Mouse (Mus musculus): ENCODE results near the gene Knstrn.

Gene Knstrn

GRCm38 (mm10) chr2:118861454-118862339 is 47.9 kb downstream of the Knstrn start, which contains the start of gene Ivd:
Gene Ivd, plus strand, starts transcription at chr2:118861954.
- under 1% methylated on average over 34 of the region's 34 CpGs for WGBS

GRCm38 (mm10) chr2:118862340-118862675 is 48.5 kb downstream of the Knstrn start:
- WGBS, result 50% methylated on average over 3 of the region's 3 CpGs

- 77% methylated on average over 3 of the region's 3 CpGs for WGBS
Observed at GRCm38 (mm10) chr2:118870601-118871000, 56.8 kb downstream of the Knstrn start.

GRCm38 (mm10) chr2:118871032-118871431 is 57.2 kb downstream of the Knstrn start:
- 27% methylated on average over 1 of the region's 1 CpGs for WGBS

GRCm38 (mm10) chr2:118873018-118873417 is 59.2 kb downstream of the Knstrn start:
- WGBS, result 95% methylated on average over 5 of the region's 5 CpGs

GRCm38 (mm10) chr2:118873890-118874430 is 60.2 kb downstream of the Knstrn start:
- WGBS, result 90% methylated on average over 6 of the region's 6 CpGs

- 90% methylated on average over 8 of the region's 8 CpGs for WGBS
Observed at GRCm38 (mm10) chr2:118875316-118875715, 61.5 kb downstream of the Knstrn start.

- 94% methylated on average over 9 of the region's 9 CpGs for WGBS
Observed at GRCm38 (mm10) chr2:118876453-118876852, 62.6 kb downstream of the Knstrn start.

GRCm38 (mm10) chr2:118881019-118881418 is 67.2 kb downstream of the Knstrn start:
- WGBS, result 90% methylated on average over 4 of the region's 4 CpGs

GRCm38 (mm10) chr2:118881956-118882355 is 68.2 kb downstream of the Knstrn start:
- 83% methylated on average over 5 of the region's 5 CpGs for WGBS

GRCm38 (mm10) chr2:118882840-118883679 is 69.3 kb downstream of the Knstrn start:
- 4% methylated on average over 32 of the region's 32 CpGs for WGBS

- 66% methylated on average over 13 of the region's 13 CpGs for WGBS
Observed at GRCm38 (mm10) chr2:118887440-118887839, 73.6 kb downstream of the Knstrn start.

- WGBS, result 38% methylated on average over 14 of the region's 14 CpGs
Observed at GRCm38 (mm10) chr2:118887845-118888548, 74.2 kb downstream of the Knstrn start.

- WGBS, result 92% methylated on average over 4 of the region's 4 CpGs
Observed at GRCm38 (mm10) chr2:118891173-118891572, 77.4 kb downstream of the Knstrn start.

GRCm38 (mm10) chr2:118895990-118896913 is 82.4 kb downstream of the Knstrn start:
- 11% methylated on average over 38 of the region's 38 CpGs for WGBS

- WGBS, result 1% methylated on average over 13 of the region's 13 CpGs
Observed at GRCm38 (mm10) chr2:118896914-118897291, 83.1 kb downstream of the Knstrn start.

- whole genome bisulfite sequencing, result 14% methylated on average over 7 of the region's 7 CpGs
Observed at GRCm38 (mm10) chr2:118897392-118897791, 83.6 kb downstream of the Knstrn start.

- 16% methylated on average over 11 of the region's 11 CpGs for WGBS
Observed at GRCm38 (mm10) chr2:118897808-118898207, 84.0 kb downstream of the Knstrn start.

- WGBS, result 56% methylated on average over 4 of the region's 4 CpGs
Observed at GRCm38 (mm10) chr2:118898771-118899170, 85.0 kb downstream of the Knstrn start.

- 52% methylated on average over 7 of the region's 7 CpGs for WGBS
Observed at GRCm38 (mm10) chr2:118899306-118899705, 85.5 kb downstream of the Knstrn start.
